Mouse (Mus musculus) kidney, adult 8-10 months (tissue): ENCODE measurements at regions not wholly inside any gene's neighbourhood (a gene's known extent, or its start where the extent isn't known, plus 50 kb on each side); places are given as distances from the start of the nearest gene placed in this dataset.
A peak's percentile ranks its signal among the peaks of the same experiment; 100 is the strongest.

ENCODE experiments used
- DNase-seq, 2 experiments: peaks; one replicate each; pipeline ENCODE4 v3.0.0; 2022

GRCm38 (mm10) chr12:71429561-71430200 lies 120.0 kb downstream of the Dact1 start:
- peak in 1 of 2 experiments; percentile 19 for DNase-seq

GRCm38 (mm10) chr12:71430331-71430730 lies 120.6 kb downstream of the Dact1 start:
- DNase-seq: no peak

- no peak for DNase-seq
These were observed 121.4 kb downstream of the Dact1 start for GRCm38 (mm10) chr12:71431116-71431515.

GRCm38 (mm10) chr12:71433549-71434200 lies 124.0 kb downstream of the Dact1 start:
- no peak for DNase-seq

GRCm38 (mm10) chr12:71438254-71438653 lies 128.6 kb downstream of the Dact1 start:
- DNase-seq: peak; percentile 59 to 62

- DNase-seq: no peak
These were observed 131.2 kb downstream of the Dact1 start for GRCm38 (mm10) chr12:71440863-71441262.

GRCm38 (mm10) chr12:71441272-71441671 lies 131.6 kb downstream of the Dact1 start:
- no peak for DNase-seq

GRCm38 (mm10) chr12:71446177-71446891 lies 136.7 kb downstream of the Dact1 start:
- peak in 1 of 2 experiments; percentile 41 for DNase-seq

GRCm38 (mm10) chr12:71446892-71447268 lies 137.2 kb downstream of the Dact1 start:
- DNase-seq: peak; percentile 52 to 61

GRCm38 (mm10) chr12:71449032-71449431 lies 139.3 kb downstream of the Dact1 start:
- DNase-seq: no peak

GRCm38 (mm10) chr12:71450128-71450527 lies 140.4 kb downstream of the Dact1 start:
- no peak for DNase-seq

- DNase-seq: no peak
These were observed 141.2 kb downstream of the Dact1 start for GRCm38 (mm10) chr12:71450680-71451463.

- peak in 1 of 2 experiments; percentile 8 for DNase-seq
These were observed 147.2 kb downstream of the Dact1 start for GRCm38 (mm10) chr12:71456900-71457299.

- no peak for DNase-seq
These were observed 149.0 kb downstream of the Dact1 start for GRCm38 (mm10) chr12:71458559-71459176.

GRCm38 (mm10) chr12:71460643-71461042 lies 151.0 kb downstream of the Dact1 start:
- no peak for DNase-seq

- no peak for DNase-seq
These were observed 158.1 kb downstream of the Dact1 start for GRCm38 (mm10) chr12:71467820-71468219.

- DNase-seq: no peak
These were observed 158.6 kb downstream of the Dact1 start for GRCm38 (mm10) chr12:71468324-71468723.

GRCm38 (mm10) chr12:71470983-71471715 lies 161.5 kb downstream of the Dact1 start:
- no peak for DNase-seq

- no peak for DNase-seq
These were observed 162.0 kb downstream of the Dact1 start for GRCm38 (mm10) chr12:71471720-71472119.

GRCm38 (mm10) chr12:71476238-71476637 lies 166.6 kb downstream of the Dact1 start:
- no peak for DNase-seq

GRCm38 (mm10) chr12:71477691-71478090 lies 168.0 kb downstream of the Dact1 start:
- DNase-seq: no peak

- no peak for DNase-seq
These were observed 171.7 kb downstream of the Dact1 start for GRCm38 (mm10) chr12:71481371-71481770.
